Mouse (Mus musculus): ENCODE results near the gene Ccdc146. TPM values are rescaled to one million over a fixed set of nuclear protein-coding genes. Genes with fewer than 3 reads are reported as not detected.

Gene Ccdc146
- total and polyA plus RNA-seq, 2 experiments from 2014 or later = 0.37 to 0.66 TPM

DNA sequence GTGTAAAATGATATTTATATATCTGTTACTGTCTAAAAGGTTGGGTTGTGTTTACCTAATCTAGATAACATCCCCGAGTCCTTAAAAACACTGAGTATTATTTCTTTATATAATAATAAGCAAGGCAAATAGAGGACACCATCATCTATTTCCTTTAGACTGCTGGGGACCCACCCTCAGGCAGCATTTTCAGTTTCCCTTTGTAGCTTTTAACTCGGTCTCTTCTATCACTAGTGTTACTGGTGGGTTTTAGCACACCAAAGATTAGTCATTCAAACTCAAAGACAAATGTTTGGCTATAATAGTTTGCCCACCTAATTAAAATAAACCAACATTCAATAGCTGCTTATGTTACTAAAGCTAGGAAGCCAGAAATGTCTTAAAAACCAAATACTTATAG lies 46.1 kb downstream of the Ccdc146 start:
- H3K4me2 ChIP-seq (ENCODE audit: low read depth, low read length) = no peak overlapping the region
- no peak for TF ChIP-seq CTCF (IDR thresholded peaks at IDR 0.05; ENCODE audit: low read depth)
- 87% methylated on average over 2 of the region's 2 CpGs for WGBS
- no peak overlapping the region for H3K27ac ChIP-seq
- DNase-seq (ENCODE audit: low spot score) = no peak
- H3K9me3 ChIP-seq (ENCODE audit: low read length) = no peaks in the 10 kb centered on the region
- H3K9ac ChIP-seq (replicated peaks; ENCODE audit: low read length) = no peak overlapping the region
- no peak overlapping the region for H3K4me3 ChIP-seq (ENCODE audit: low read length)
- H3K36me3 ChIP-seq (ENCODE audit: insufficient read depth, low read length) = no peaks in the 10 kb centered on the region
- no peaks in the 10 kb centered on the region for H3K27me3 ChIP-seq (ENCODE audit: insufficient read depth, low read length)
- ATAC-seq = no peak
- H3K4me1 ChIP-seq (ENCODE audit: insufficient read depth, low read length) = 0 out of 2 replicates have a peak, but pooled peaks cover under 1% of the 10 kb centered on the region

DNA sequence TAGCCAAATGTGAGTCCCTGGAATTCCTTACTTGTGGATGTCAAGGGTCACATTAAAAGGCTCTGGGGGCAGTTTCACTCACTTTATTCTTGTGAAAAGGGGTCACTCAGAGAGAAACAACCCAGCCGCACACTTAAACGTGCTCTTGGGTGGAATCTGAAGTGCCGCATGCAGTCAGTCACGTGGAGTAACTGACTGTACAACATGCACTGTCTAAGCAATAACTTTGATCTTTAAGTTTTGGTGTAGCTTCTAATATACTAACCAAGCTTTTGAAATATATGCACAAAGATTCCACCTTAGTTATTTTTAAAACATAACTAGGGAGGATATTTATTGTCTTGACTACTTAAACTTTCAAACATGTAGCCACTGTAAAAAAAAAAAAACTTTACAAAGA lies 47.5 kb downstream of the Ccdc146 start:
- no peak for ATAC-seq
- Histone ChIP-seq H3K9me3 (ENCODE audit: low read length) (no peaks in the 10 kb centered on the region), H3K4me1 (ENCODE audit: insufficient read depth, low read length) (peaks cover 10% of the 10 kb centered on the region; the same call in 1 of the 2 replicates), H3K27ac (no peak overlapping the region), H3K27me3 (ENCODE audit: insufficient read depth, low read length) (no peaks in the 10 kb centered on the region), H3K9ac (replicated peaks; ENCODE audit: low read length) (no peak overlapping the region), H3K36me3 (ENCODE audit: insufficient read depth, low read length) (no peaks in the 10 kb centered on the region), H3K4me3 (ENCODE audit: low read length) (no peak overlapping the region), H3K4me2 (ENCODE audit: low read depth, low read length) (no peak overlapping the region)
- TF ChIP-seq CTCF (IDR thresholded peaks at IDR 0.05; ENCODE audit: low read depth) = no peak
- DNase-seq (ENCODE audit: low spot score) = no peak
- WGBS = 77% methylated on average over 4 of the region's 4 CpGs

DNA sequence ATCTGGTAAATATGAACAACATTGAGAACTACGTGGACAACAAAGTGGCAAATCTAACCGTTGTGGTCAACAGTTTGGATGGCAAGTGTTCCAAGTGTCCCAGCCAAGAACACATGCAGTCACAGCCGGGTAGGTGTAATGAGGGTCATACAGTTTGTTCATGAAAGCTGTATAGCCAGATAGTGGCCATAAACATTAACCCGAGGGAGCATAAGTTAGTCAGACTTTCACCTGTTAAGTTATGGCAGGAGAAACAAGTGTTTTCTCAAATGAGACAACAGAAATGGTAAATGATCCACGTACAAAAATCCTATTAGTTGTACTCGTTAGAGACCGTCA lies 51.3 kb downstream of the Ccdc146 start:
- ATAC-seq (no peak), DNase-seq (ENCODE audit: low spot score) (no peak)
- H3K9me3 ChIP-seq (ENCODE audit: low read length) = no peaks in the 10 kb centered on the region
- 0 out of 2 replicates have a peak overlapping the region, but pooled peaks have one; percentile 41 for H3K27ac ChIP-seq
- peak overlapping the region; percentile 90 for H3K4me2 ChIP-seq (ENCODE audit: low read depth, low read length)
- WGBS = 48% methylated on average over 7 of the region's 7 CpGs
- no peak for TF ChIP-seq CTCF (IDR thresholded peaks at IDR 0.05; ENCODE audit: low read depth)
- peak overlapping the region; percentile 60 for H3K9ac ChIP-seq (replicated peaks; ENCODE audit: low read length)
- H3K27me3 ChIP-seq (ENCODE audit: insufficient read depth, low read length) = no peaks in the 10 kb centered on the region
- H3K36me3 ChIP-seq (ENCODE audit: insufficient read depth, low read length) = no peaks in the 10 kb centered on the region
- H3K4me3 ChIP-seq (ENCODE audit: low read length) = peak overlapping the region; percentile 52
- H3K4me1 ChIP-seq (ENCODE audit: insufficient read depth, low read length) = peaks cover 10% of the 10 kb centered on the region; the same call in 1 of the 2 replicates

DNA sequence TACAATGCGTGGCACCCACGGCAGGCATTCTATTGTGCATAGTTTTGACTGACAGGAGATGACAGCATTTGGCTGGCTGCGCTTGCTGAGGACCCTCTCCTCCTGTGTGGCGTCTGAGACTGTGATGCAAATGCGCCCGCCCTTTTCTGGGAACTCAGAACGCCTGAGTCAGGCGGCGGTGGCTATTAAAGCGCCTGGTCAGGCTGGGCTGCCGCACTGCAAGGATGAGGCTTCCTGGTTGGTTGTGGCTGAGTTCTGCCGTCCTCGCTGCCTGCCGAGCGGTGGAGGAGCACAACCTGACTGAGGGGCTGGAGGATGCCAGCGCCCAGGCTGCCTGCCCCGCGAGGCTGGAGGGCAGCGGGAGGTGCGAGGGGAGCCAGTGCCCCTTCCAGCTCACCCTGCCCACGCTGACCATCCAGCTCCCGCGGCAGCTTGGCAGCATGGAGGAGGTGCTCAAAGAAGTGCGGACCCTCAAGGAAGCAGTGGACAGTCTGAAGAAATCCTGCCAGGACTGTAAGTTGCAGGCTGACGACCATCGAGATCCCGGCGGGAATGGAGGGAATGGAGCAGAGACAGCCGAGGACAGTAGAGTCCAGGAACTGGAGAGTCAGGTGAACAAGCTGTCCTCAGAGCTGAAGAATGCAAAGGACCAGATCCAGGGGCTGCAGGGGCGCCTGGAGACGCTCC lies 51.8 kb downstream of the Ccdc146 start, which contains the start of gene Fgl2:
Gene Fgl2, plus strand, starts transcription at position 150 of the 687 bp plus-strand sequence.
- H3K9ac ChIP-seq (replicated peaks; ENCODE audit: low read length) = peak within 1 kb of the TSS; percentile 60
- DNase-seq (ENCODE audit: low spot score) (peak; percentile 87), ATAC-seq (peak; percentile 91)
- H3K4me3 ChIP-seq (ENCODE audit: low read length) = peak within 1 kb of the TSS; percentile 52
- H3K27ac ChIP-seq = 0 out of 2 replicates have a peak within 1 kb of the TSS, but pooled peaks have one; percentile 41
- H3K27me3 ChIP-seq (ENCODE audit: insufficient read depth, low read length) = no peaks in the 10 kb centered on the region
- H3K9me3 ChIP-seq (ENCODE audit: low read length) = no peaks in the 10 kb centered on the region
- no peak for TF ChIP-seq CTCF (IDR thresholded peaks at IDR 0.05; ENCODE audit: low read depth)
- 4% methylated on average over 31 of the region's 31 CpGs for WGBS
- peak within 1 kb of the TSS; percentile 90 for H3K4me2 ChIP-seq (ENCODE audit: low read depth, low read length)
- H3K4me1 ChIP-seq (ENCODE audit: insufficient read depth, low read length) = peaks cover 10% of the 10 kb centered on the region; the same call in 1 of the 2 replicates
- H3K36me3 ChIP-seq (ENCODE audit: insufficient read depth, low read length) = no peaks in the 10 kb centered on the region

DNA sequence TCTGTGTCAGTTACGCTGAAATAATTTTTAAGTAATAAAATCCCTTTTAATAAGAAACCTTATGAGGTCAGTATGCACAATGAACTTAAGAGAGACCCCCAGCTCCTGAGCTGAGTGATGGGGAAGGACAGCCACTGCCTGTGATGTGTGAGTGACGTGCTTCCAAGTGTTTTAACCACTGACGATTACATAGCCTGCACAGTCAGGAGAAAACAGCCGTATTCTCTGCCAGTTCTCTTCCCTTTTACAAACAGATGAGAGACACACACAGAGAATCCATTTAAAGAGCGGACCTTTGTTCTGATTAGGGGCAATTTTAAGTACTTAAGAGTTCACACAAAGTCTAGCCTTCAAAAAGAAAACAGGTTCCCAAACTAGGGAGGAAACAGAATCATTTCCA lies 52.6 kb downstream of the Ccdc146 start:
- H3K9ac ChIP-seq (replicated peaks; ENCODE audit: low read length) = peak overlapping the region; percentile 60; the same call in 1 of the 2 replicates
- DNase-seq (ENCODE audit: low spot score) = peak; percentile 19
- 32% methylated on average over 5 of the region's 5 CpGs for WGBS
- no peaks in the 10 kb centered on the region for H3K9me3 ChIP-seq (ENCODE audit: low read length)
- no peaks in the 10 kb centered on the region for H3K27me3 ChIP-seq (ENCODE audit: insufficient read depth, low read length)
- H3K4me2 ChIP-seq (ENCODE audit: low read depth, low read length) = peak overlapping the region; percentile 90
- 0 out of 2 replicates have a peak overlapping the region, but pooled peaks have one; percentile 41 for H3K27ac ChIP-seq
- H3K36me3 ChIP-seq (ENCODE audit: insufficient read depth, low read length) = no peaks in the 10 kb centered on the region
- H3K4me3 ChIP-seq (ENCODE audit: low read length) = peak overlapping the region; percentile 52
- H3K4me1 ChIP-seq (ENCODE audit: insufficient read depth, low read length) = peaks cover 10% of the 10 kb centered on the region; the same call in 1 of the 2 replicates
- no peak for TF ChIP-seq CTCF (IDR thresholded peaks at IDR 0.05; ENCODE audit: low read depth)
- peak; percentile 57 for ATAC-seq

DNA sequence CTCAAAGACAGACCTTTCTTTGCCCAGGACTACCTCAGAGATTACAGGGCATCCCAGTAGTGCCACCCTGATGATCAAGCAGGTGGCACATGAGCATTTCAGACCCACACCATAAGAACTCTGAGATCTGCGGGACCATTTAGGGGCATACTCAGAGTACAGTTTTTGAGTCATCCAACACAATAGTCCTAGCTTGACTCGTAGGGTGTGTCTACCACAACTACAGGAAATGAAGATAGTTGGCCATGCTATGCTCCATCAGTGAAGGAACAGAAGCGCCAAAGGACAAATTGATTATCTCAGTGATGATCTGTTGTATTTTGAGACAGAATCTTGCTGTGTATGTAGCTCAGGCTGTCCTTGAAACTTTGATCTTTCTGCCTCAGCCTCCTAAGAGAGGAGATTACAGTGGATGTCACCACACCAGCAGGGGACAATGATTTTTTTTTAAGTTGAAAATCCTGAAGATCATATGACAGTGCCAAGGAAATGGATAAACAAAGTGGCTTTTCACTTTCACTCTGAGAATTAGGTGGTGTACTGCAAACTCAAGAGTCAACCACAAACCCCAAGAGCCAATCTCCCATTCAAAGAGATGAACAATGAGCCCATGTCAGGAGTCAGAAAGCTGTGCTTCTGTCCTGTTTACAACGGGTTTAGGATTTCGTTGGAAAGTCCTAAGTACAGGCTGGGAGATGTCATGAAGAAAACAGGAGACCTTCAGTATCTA lies 54.1 kb downstream of the Ccdc146 start:
- Histone ChIP-seq H3K27me3 (ENCODE audit: insufficient read depth, low read length) (no peaks in the 10 kb centered on the region), H3K4me3 (ENCODE audit: low read length) (no peak overlapping the region), H3K27ac (no peak overlapping the region), H3K36me3 (ENCODE audit: insufficient read depth, low read length) (no peaks in the 10 kb centered on the region), H3K9me3 (ENCODE audit: low read length) (no peaks in the 10 kb centered on the region), H3K9ac (replicated peaks; ENCODE audit: low read length) (no peak overlapping the region), H3K4me2 (ENCODE audit: low read depth, low read length) (no peak overlapping the region), H3K4me1 (ENCODE audit: insufficient read depth, low read length) (peaks cover 10% of the 10 kb centered on the region; the same call in 1 of the 2 replicates)
- DNase-seq (ENCODE audit: low spot score) (no peak), ATAC-seq (no peak)
- no peak for TF ChIP-seq CTCF (IDR thresholded peaks at IDR 0.05; ENCODE audit: low read depth)
- WGBS = 90% methylated on average over 5 of the region's 5 CpGs

All from hindbrain, postnatal 0 days (tissue).